Mouse (Mus musculus) CD8-positive naive resting alpha-beta T cell, adult 2 months (primary cell): ENCODE measurements around the gene Spag16.

Experiments
- DNase-seq, 2 experiments: peaks; one replicate each; pipeline ENCODE4 v3.0.0; 2022; ENCODE audit warnings: low read depth in 2 of 2, low spot score in 2 of 2

Spag16 gene

GRCm38 (mm10) chr1:70082208-70082878 is 255.6 kb downstream of the Spag16 start:
- DNase-seq = no peak

GRCm38 (mm10) chr1:70104683-70105082 is 277.9 kb downstream of the Spag16 start:
- DNase-seq = no peak

DNA sequence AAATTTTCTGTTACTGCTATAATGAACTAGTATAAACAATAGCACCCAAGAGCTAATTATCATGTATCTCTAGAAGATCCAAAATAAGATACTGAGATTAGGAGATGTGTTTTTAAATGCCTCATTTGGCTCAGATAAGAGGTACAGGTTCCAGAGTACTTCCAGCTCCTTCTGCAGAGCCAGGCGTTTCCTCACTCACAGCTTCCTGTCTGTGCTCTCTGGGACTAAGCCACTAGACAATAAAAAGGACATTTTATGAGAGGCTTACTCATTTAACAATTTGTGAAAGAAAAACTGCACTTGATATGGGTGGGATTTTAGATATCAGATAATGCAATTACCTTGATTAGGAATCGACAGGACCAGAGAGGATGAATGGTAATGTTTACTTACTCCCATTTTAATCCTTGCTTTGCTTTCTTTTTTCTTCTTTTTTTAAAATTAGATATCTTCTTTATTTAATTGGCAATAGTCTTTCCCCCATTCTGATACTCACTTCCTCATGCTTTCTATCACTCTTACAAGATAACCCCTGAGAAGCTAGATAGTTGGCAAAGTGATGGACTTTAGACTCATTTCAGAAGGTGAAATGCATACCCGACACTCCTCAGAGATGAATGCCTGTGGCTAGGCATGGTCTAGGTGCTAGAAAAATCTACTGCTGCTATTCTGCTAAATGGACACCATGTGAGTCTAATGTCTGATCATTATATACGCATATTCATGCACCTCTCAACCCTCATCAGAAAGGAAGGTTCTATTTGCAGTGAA is 289.6 kb downstream of the Spag16 start:
- no peak for DNase-seq

DNA sequence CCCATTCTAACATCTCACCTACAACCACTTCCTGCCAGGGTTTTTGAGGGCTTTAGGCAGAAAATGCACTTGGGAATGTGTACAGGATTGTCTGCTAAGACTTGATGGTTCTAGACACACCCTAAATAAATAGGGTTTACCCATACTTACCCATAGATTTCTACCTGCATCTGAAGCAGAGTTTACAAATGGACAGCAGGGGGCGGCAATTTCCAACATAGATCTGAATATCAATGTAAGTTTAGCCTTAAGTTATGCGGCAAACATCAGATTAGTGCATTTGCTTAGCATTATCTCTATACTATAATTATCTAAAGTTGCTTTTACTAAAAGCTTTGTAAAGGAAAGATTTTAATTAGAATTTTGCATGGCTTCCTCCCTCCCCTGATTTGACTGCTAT is 301.3 kb downstream of the Spag16 start:
- no peak for DNase-seq

GRCm38 (mm10) chr1:70135547-70135946 is 308.8 kb downstream of the Spag16 start:
- no peak for DNase-seq

GRCm38 (mm10) chr1:70165343-70166158 is 338.8 kb downstream of the Spag16 start:
- DNase-seq = no peak

GRCm38 (mm10) chr1:70180123-70180741 is 353.5 kb downstream of the Spag16 start:
- DNase-seq = no peak

GRCm38 (mm10) chr1:70264815-70265214 is 438.0 kb downstream of the Spag16 start:
- no peak for DNase-seq

DNA sequence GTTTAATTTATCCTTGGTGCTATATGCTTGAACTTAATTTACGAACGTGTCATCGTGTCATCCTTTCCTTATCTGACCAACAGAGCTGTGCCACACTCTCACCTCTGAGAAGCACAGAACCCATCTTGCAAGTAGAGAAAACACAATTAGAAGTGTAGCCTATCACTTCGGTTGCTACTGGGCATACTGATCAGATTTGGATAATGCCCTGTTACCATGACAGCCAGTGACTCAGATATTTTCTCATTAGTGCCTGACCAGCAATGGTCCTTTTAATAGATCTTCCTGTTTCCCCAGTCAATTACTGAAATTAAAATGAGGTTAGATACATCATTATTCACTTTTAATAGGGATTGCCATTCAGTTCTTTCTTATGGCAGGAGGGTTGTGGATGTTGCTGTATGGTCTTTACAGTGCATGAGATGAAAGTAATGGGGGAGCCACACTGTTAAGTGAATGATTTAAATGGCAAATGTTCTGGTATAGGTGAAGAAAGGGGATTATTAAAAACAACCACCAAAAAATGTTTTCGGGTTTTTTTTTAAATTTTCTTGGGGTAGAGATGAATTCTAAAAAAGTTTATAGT is 439.2 kb downstream of the Spag16 start:
- no peak for DNase-seq

DNA sequence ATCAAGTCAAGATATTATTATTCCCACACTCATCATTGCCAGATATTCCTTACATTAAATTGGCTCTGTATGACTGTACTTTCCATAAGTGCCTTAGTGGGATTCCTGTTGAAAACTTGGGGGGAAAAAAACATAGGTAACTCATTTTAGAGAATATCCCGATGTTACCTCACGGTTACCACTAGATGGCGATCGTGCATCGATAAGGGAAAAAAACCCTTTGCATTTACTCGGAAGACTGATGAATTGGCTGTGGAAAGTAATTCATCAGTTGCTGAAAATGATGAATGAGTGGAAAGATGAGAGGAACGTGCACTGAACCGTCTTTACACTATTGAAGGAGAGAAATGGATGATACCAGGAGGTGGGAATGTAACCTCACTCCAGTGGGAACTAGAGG is 443.4 kb downstream of the Spag16 start:
- DNase-seq = no peak

- DNase-seq = no peak
These were observed 446.0 kb downstream of the Spag16 start for GRCm38 (mm10) chr1:70272753-70273152.

DNA sequence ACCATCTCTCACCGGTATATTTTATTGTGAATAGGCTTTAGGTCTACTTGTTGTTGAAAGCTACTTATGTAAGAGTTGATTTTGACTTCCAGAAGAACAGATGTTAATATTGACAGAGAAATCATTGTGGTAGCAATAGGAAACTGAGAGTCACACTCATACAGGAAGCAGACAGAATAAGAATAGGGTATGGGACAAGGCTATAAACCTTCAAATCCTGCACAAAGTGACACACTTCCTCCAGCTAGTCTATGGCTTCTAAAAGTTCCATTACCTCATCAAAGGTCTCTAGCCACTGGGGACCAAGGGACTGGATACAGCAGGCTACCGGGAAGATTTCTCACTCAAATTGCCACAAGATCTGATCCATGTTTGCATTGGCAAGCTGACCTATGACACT is 452.5 kb downstream of the Spag16 start:
- DNase-seq = no peak

- no peak for DNase-seq
These were observed 456.6 kb downstream of the Spag16 start for GRCm38 (mm10) chr1:70283388-70283787.

DNA sequence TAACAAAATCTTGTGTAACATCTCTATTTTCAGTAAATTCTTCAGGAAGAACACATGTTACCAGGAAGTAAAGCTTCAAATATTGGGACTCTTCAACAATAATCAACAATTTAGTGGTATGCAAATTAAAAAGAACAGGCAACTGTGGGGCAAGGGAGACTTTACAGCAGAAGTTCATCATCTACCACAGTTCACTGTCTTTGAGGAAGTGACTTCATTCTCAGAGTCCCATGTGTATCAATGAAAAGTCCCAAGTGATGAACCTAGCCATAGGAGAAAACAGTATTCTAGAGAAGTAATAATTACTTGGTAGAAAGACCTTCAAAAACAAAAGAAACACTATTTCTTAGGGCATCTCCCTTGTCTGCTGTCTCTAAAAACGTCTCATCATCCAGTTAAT is 457.4 kb downstream of the Spag16 start:
- no peak for DNase-seq

- no peak for DNase-seq
These were observed 489.5 kb downstream of the Spag16 start for GRCm38 (mm10) chr1:70316128-70316765.

DNA sequence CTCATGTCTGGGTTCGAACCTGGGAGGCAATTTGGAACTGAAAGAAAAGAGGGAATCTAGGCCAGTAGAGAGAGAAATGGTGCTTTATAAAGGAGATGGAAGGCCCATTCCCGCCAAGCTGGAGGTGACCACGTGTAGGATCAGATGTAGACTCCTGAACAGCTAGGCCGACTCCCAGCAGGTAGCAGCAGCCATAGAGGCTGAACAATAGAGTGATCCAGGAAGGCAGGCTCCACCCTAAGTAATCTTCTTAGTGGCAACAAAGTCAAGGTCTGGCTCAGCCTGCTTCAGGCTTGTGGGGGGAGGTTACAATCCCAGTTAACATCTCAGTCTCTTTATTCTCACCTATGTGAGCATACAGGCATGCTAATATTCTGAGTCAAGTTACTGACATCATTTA is 494.2 kb downstream of the Spag16 start:
- no peak for DNase-seq

DNA sequence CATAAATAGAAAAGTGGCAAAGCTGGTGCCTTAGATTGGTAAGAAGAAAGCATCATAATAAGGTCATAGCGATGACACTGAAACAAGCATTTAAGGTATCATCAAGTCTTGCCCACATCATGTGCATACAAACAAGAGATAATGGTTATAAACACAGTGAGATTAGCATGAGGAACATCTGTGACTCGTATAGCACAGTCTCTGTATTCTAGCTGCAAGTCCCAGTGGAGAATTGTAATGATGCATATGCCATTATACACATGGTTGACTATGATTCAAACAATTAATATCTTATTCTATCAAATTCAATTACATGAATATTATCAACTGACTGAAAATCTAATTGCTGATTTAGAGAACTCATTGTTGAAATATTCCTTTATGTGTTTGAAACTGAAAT is 519.4 kb downstream of the Spag16 start:
- no peak for DNase-seq

GRCm38 (mm10) chr1:70351371-70351770 is 524.6 kb downstream of the Spag16 start:
- DNase-seq = no peak

GRCm38 (mm10) chr1:70354014-70354413 is 527.2 kb downstream of the Spag16 start:
- no peak for DNase-seq

DNA sequence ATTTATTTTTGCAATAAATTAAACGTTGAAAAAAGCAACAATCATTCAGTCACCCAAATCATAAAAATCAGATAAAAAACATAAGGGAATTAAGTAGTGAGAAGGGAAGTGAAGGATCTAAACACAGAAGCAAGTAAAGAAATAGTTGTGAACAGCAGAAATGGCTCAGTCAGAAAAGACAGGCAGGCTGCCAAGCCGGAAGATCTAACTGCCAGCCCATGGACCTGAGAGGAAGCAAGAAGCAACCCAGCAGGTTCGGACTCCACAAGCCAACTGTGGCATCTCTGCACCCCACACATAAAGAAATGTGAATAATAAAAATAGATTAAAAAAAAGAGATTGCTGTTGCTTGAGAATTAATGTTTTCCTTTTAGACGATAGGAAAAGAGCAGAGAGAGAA is 545.0 kb downstream of the Spag16 start:
- no peak for DNase-seq

DNA sequence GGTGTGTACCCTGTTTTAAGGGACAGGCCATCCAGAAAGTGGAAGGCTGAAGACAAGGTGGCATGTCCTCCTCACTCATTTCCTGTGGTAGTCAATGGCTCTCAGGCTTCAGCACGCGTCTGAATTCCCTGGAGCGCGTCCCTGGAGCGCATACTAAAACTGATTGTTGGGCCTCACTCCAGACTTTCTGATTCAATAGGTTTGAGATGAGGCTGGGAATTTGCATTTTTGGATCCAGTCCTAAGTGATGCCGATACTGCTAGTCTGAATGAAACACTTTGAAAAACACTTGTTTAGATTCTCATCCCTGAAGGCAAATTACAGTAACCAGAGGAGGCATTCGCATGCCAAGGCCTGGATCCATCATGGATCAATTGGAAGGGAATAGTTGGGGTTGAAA is 553.3 kb downstream of the Spag16 start:
- DNase-seq = no peak
